Mouse (Mus musculus): ENCODE measurements at regions not wholly inside any gene's neighbourhood (a gene's known extent, or its start where the extent isn't known, plus 50 kb on each side); places are given as distances from the start of the nearest gene placed in this dataset.

DNA sequence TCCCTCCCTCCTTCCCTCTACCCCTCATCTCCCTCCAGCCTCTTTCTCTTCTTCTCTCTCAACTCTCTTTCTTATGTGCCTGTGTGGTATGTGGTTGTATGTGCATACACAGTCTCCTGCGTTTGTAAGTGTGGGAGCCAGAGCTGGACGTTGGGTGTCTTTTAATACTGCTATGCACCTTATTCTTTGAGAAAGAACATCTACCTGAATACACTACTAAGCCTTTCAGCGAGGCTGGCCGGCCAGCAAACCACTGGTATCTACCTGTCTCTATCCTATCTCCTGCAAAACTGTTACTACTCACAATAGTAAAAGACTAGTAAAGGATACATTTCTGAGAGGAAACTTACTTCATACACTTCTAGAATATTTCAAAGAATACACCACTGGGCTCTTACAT, 202.9 kb upstream of the Isl1 start:
- no peak for ATAC-seq
- H3K27me3 ChIP-seq (replicated peaks): no peaks in the 10 kb centered on the region
- H3K9ac ChIP-seq: no peak overlapping the region
- no peak overlapping the region for H3K4me3 ChIP-seq (replicated peaks)
- no peaks in the 10 kb centered on the region for H3K9me3 ChIP-seq
- H3K4me1 ChIP-seq (replicated peaks): no peaks in the 10 kb centered on the region
- H3K27ac ChIP-seq: no peak overlapping the region
- H3K4me2 ChIP-seq (replicated peaks): no peak overlapping the region
- WGBS: 77% methylated on average over 4 of the region's 4 CpGs
- H3K36me3 ChIP-seq: no peaks in the 10 kb centered on the region

DNA sequence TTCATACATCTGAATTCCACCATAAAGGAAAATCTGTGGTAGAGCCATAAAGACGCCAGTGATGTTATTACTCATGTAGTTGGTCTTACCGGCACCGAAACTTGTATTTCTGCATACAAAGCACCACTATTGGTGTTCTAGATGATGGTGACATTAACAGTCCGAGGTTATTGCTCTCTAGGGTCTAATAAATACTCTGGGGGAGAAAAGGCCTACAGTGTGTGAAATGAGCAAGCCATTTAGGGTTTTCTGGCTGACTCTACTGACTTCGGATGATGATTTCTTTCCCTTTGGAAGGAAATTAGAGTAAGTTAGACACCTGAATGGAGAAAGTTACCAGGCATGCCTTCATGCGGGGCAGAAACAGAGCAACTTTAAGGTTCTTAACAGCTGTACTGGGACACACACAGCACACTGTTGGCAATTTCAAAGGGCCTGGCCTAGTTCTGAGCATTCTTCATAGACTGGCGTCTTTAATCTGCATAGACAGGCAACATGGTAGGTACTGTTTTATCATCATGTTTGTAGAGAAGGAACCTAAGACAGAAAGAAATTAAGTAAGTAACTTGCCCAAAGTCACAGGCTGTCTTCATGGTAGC, 198.8 kb upstream of the Isl1 start:
- ATAC-seq: no peak
- no peaks in the 10 kb centered on the region for H3K9me3 ChIP-seq
- H3K4me2 ChIP-seq (replicated peaks): no peak overlapping the region
- H3K4me1 ChIP-seq (replicated peaks): no peaks in the 10 kb centered on the region
- WGBS: 84% methylated on average over 7 of the region's 7 CpGs
- no peak overlapping the region for H3K9ac ChIP-seq
- H3K27ac ChIP-seq: no peak overlapping the region
- H3K36me3 ChIP-seq: no peaks in the 10 kb centered on the region
- no peaks in the 10 kb centered on the region for H3K27me3 ChIP-seq (replicated peaks)
- H3K4me3 ChIP-seq (replicated peaks): no peak overlapping the region

DNA sequence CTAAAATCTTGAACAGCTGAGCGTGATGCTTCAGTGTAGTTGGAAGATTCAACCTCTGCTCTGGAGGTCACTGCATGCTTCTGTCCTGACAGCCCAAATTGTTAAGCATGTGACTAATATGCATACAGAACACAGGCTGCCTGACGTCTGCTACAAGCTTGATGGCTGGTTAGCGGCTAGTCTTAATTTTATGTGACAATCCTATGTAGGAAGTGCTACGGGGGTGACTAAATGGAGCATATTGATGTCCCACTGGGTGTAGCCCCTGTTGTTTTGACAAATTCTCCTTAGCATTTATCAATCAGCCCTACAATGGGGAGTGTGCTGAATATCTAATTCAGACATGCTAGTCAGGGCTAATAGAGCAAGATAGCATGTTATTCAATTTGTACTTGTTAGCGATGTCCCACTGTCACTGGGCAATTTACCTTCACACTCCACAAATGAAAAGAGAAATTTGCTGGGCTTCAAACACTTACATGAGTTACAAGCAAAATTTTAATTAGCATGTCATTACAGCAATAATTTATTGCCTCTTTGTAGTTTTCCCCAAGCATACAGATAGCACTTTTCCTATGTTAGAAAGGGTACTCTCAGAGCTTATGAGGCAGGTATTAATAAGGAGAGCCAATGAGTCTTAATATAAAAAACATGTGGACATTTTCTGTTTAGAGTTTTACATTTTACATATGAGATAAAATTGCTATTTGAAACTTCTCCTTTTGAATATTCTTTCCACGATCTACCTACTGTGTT, 188.3 kb upstream of the Isl1 start:
- Histone ChIP-seq H3K9me3 (no peaks in the 10 kb centered on the region), H3K9ac (no peak overlapping the region), H3K27me3 (replicated peaks) (no peaks in the 10 kb centered on the region), H3K4me1 (replicated peaks) (no peaks in the 10 kb centered on the region), H3K36me3 (no peaks in the 10 kb centered on the region), H3K4me3 (replicated peaks) (no peak overlapping the region), H3K27ac (no peak overlapping the region), H3K4me2 (replicated peaks) (no peak overlapping the region)
- WGBS: 79% methylated on average over 6 of the region's 6 CpGs
- ATAC-seq: no peak

DNA sequence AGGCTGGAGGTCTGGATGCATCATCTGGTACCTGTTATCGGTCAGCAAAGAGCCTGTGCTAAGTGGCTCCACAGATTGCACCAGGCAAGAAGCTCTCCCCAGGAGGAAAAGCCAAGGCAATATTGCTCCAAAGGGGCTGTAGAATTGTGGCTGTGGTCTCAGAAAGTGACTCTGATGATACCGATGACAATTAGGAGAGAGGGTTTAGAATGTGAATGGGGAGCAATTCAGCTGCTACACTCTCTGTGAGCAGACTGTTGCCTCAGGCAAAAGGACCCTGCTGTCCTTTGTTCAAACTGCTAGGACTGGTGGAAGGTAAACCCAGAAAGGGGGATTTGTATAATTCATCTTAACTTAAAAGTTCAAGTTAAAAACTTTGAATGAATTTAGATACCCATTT, 186.2 kb upstream of the Isl1 start:
- no peak overlapping the region for H3K9ac ChIP-seq
- H3K4me1 ChIP-seq (replicated peaks): no peaks in the 10 kb centered on the region
- no peaks in the 10 kb centered on the region for H3K36me3 ChIP-seq
- no peak overlapping the region for H3K4me2 ChIP-seq (replicated peaks)
- 31% methylated on average over 2 of the region's 2 CpGs for WGBS
- no peak overlapping the region for H3K27ac ChIP-seq
- ATAC-seq: no peak
- no peak overlapping the region for H3K4me3 ChIP-seq (replicated peaks)
- H3K27me3 ChIP-seq (replicated peaks): no peaks in the 10 kb centered on the region
- H3K9me3 ChIP-seq: no peaks in the 10 kb centered on the region

DNA sequence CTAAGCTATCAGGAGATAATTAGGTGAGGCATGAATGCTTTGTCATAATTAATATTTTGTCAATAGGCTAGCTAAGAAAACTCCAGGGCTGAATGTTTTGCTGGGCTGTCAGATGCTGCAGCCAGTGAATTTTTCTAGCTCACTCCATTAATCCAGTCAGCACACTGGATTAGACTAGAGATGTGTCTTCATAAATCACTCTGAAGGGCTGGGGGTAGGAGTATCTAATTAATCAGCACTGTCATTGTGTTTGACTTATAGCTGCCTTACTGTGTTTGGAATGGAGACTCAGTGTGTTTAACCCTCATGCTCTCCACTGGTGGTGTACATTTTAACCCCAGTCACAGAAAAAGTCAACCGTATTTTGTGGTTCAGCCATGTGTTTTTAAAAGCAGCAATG, 179.9 kb upstream of the Isl1 start:
- no peaks in the 10 kb centered on the region for H3K27me3 ChIP-seq (replicated peaks)
- 5% methylated on average over 1 of the region's 1 CpGs for WGBS
- no peak for ATAC-seq

DNA sequence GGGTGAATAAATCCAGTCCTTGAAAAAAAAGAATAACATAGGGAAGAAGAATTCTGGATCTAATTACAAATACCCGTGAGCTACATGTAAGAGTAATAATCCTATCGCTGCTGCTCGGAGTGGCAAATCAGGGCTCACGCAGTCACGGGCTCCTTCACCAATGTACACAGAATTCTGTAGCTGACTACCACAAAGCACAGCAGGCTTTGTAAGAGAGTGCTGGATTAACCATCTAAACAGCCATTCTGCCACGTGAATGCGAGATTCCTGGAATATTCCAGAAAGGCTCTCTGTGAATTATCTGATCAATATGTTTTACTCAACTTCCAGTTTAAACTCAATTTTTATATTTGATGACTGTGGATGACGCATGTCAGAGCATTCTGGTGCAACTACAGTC, 165.1 kb upstream of the Isl1 start:
- H3K4me3 ChIP-seq (replicated peaks): no peak overlapping the region
- no peak overlapping the region for H3K4me2 ChIP-seq (replicated peaks)
- no peaks in the 10 kb centered on the region for H3K9me3 ChIP-seq
- no peaks in the 10 kb centered on the region for H3K4me1 ChIP-seq (replicated peaks)
- no peaks in the 10 kb centered on the region for H3K36me3 ChIP-seq
- H3K27ac ChIP-seq: no peak overlapping the region
- no peak overlapping the region for H3K9ac ChIP-seq
- no peaks in the 10 kb centered on the region for H3K27me3 ChIP-seq (replicated peaks)
- no peak for ATAC-seq
- 61% methylated on average over 8 of the region's 8 CpGs for WGBS

More for the DNA sequence above, 179.9 kb upstream of the Isl1 start:
- H3K4me3 ChIP-seq (replicated peaks): no peak overlapping the region
- no peak overlapping the region for H3K4me2 ChIP-seq (replicated peaks)
- no peaks in the 10 kb centered on the region for H3K36me3 ChIP-seq
- no peaks in the 10 kb centered on the region for H3K4me1 ChIP-seq (replicated peaks)
- H3K27ac ChIP-seq: no peak overlapping the region
- no peaks in the 10 kb centered on the region for H3K9me3 ChIP-seq
- no peak overlapping the region for H3K9ac ChIP-seq

DNA sequence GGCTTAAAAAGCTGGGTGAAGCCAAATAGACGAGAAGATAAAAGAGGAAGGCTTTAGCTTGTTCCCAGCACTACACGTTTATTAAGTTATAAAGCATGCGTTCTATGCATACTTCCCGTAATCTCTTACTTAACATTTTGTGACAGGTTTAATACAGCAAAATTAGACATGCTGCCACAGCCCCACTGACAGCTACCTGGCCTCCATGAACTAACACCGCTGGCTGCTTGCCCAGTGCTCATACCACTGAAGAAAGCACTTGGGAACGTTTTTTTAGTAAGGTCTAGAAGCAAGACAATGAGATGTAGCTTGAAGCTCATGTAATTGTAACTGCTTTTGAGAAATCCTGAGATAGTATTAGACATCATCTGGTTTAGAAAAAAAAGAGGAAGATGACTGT, 152.3 kb upstream of the Isl1 start:
- ATAC-seq: no peak
- no peak overlapping the region for H3K9ac ChIP-seq
- no peaks in the 10 kb centered on the region for H3K4me1 ChIP-seq (replicated peaks)
- H3K4me2 ChIP-seq (replicated peaks): no peak overlapping the region
- H3K27ac ChIP-seq: no peak overlapping the region
- no peaks in the 10 kb centered on the region for H3K36me3 ChIP-seq
- H3K4me3 ChIP-seq (replicated peaks): no peak overlapping the region
- H3K27me3 ChIP-seq (replicated peaks): no peaks in the 10 kb centered on the region
- WGBS: 55% methylated on average over 6 of the region's 6 CpGs
- no peaks in the 10 kb centered on the region for H3K9me3 ChIP-seq

DNA sequence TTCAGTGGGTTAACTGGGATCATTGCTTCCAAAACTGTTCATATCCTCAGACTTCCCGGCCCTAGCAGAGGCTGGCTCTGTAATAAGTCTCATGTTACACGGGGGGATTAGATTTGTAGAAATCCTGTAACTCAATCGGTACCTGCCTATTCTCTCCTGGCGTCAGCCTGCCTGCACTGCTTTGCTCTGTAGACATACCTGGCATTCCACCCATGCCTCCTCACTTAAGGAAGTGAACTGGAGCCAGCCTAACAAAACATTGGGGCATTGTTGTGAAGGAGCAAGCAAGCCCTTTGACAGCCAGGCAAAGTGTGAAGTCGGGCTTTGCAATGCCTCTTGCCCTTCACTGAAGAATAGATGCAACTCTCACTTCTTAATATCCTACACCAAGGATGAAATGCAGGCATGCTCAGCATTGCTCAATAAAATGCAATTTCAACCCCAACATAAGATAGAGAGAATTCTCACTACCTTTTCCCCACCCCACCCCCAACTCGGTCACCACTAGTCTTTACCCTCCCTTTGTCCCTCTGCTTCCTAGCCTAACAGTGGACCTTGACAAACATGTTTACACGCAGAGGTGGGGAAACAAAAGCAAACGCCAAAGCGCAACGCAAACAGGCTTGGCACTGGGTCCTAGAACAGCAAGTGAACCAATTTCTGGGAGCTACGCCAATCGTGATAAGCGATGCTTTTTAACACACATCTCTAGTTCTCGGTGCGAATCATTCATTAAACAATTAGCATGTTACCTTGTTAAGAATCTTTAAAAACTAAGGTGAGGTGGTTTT, 133.9 kb upstream of the Isl1 start:
- Histone ChIP-seq H3K36me3 (no peaks in the 10 kb centered on the region), H3K4me1 (replicated peaks) (no peaks in the 10 kb centered on the region), H3K9ac (no peak overlapping the region), H3K27ac (no peak overlapping the region), H3K9me3 (no peaks in the 10 kb centered on the region), H3K27me3 (replicated peaks) (no peaks in the 10 kb centered on the region), H3K4me2 (replicated peaks) (no peak overlapping the region), H3K4me3 (replicated peaks) (no peak overlapping the region)
- 26% methylated on average over 15 of the region's 15 CpGs for WGBS
- no peak for ATAC-seq

DNA sequence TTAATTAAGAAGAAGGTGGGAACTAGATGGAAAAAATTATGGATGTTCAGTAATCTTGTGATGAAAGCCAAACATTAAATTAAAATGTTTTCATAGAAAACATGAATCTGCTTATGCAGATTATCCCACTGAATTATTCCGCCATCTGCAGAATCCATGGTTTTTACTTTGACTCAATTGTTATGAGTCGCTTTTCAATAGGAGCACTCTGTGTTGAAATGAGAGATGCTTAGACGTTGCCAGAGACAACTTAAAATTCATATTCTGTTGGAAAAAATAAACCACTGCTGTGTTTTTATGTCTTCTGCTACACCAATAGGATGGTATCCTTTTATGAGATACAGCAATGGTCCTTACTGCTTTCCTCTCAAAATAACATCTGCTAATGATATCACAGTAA, 108.3 kb upstream of the Isl1 start:
- Histone ChIP-seq H3K4me1 (replicated peaks) (no peaks in the 10 kb centered on the region), H3K4me3 (replicated peaks) (no peak overlapping the region), H3K27ac (no peak overlapping the region), H3K9ac (no peak overlapping the region), H3K27me3 (replicated peaks) (no peaks in the 10 kb centered on the region), H3K4me2 (replicated peaks) (no peak overlapping the region), H3K36me3 (no peaks in the 10 kb centered on the region), H3K9me3 (no peaks in the 10 kb centered on the region)
- 86% methylated on average over 3 of the region's 3 CpGs for WGBS
- no peak for ATAC-seq

DNA sequence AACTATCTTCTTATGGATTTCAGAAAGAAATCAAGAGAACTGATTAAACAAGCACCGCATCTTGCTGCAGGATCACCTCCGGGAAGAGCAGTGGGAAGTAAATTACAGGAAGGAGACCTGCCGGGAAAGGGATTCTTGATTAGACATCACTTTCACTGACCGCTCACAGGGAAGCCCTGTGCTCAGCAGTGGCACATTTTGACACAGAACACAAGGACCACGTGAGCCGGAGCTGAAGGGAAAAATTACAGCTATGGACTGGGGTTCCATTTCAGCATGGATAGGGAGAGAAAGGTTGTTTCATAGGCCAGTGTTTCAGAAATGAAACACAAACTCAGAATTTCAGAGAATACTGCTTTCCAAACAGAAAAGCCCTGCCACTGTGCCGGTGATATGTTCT, 105.0 kb upstream of the Isl1 start:
- 36% methylated on average over 7 of the region's 7 CpGs for WGBS
- Histone ChIP-seq H3K4me2 (replicated peaks) (no peak overlapping the region), H3K27ac (no peak overlapping the region), H3K9me3 (no peaks in the 10 kb centered on the region), H3K4me3 (replicated peaks) (no peak overlapping the region), H3K36me3 (no peaks in the 10 kb centered on the region), H3K9ac (no peak overlapping the region), H3K27me3 (replicated peaks) (no peaks in the 10 kb centered on the region), H3K4me1 (replicated peaks) (no peaks in the 10 kb centered on the region)
- ATAC-seq: no peak

DNA sequence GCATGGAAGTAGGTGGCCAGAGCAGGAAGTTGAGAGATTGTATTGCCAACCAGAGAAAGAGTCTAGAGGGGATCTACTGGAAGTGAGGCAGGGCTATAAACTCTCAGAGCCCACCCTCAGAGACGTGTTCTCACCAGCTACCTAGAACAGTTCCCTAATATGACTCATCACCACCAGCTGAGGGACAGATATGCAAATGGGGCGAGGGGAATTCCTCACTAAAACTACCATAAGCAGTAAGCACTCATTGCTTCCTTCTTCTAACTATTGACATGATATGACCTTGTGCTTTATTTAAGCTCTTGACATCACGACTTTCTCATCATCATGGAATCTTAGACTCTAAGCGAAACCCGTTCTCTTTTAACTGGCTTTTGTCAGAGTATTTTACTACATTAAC, 101.2 kb upstream of the Isl1 start:
- no peak overlapping the region for H3K9ac ChIP-seq
- 69% methylated on average over 5 of the region's 5 CpGs for WGBS
- no peak overlapping the region for H3K27ac ChIP-seq
- H3K4me3 ChIP-seq (replicated peaks): no peak overlapping the region
- no peaks in the 10 kb centered on the region for H3K36me3 ChIP-seq
- H3K4me2 ChIP-seq (replicated peaks): no peak overlapping the region
- ATAC-seq: no peak
- H3K4me1 ChIP-seq (replicated peaks): no peaks in the 10 kb centered on the region
- no peaks in the 10 kb centered on the region for H3K27me3 ChIP-seq (replicated peaks)
- no peaks in the 10 kb centered on the region for H3K9me3 ChIP-seq
